Mouse (Mus musculus): Measurements from ENCODE around the gene Mtif3. TPM values are rescaled to one million over a fixed set of nuclear protein-coding genes. Genes with fewer than 3 reads are reported as not detected.
A peak's percentile ranks its signal among the peaks of the same experiment; 100 is the strongest.
"Not testable (repeated sequence)": the region's sequence is repeated elsewhere in the genome, so short reads cannot be mapped to it uniquely, and the experiment has no call there.

The Mtif3 gene
- polyA plus RNA-seq, 1 experiment: 20.7 TPM

- Histone ChIP-seq H3K4me1 (ENCODE audit: control insufficient read depth, insufficient read depth, low read length) (no peaks in the 10 kb centered on the region; the same call in 1 of the 2 replicates), H3K4me3 (ENCODE audit: insufficient read depth, low read length) (no peak overlapping the region), H3K27ac (ENCODE audit: insufficient read depth, low read length) (no peak overlapping the region)
- TF ChIP-seq POLR2A (IDR thresholded peaks at IDR 0.05; ENCODE audit: extremely low read depth, insufficient read depth, low read length): no peak
- TF ChIP-seq CTCF (IDR thresholded peaks at IDR 0.05; ENCODE audit: extremely low read depth, insufficient read depth, low read length): no peak
Observed at GRCm38 (mm10) chr5:146956678-146957077, 6.9 kb downstream of the Mtif3 start.

- TF ChIP-seq CTCF (IDR thresholded peaks at IDR 0.05; ENCODE audit: extremely low read depth, insufficient read depth, low read length) (no peak), POLR2A (IDR thresholded peaks at IDR 0.05; ENCODE audit: extremely low read depth, insufficient read depth, low read length) (no peak)
- Histone ChIP-seq H3K27ac (ENCODE audit: insufficient read depth, low read length) (no peak overlapping the region), H3K4me1 (ENCODE audit: control insufficient read depth, insufficient read depth, low read length) (no peaks in the 10 kb centered on the region; the same call in 1 of the 2 replicates)
Observed at GRCm38 (mm10) chr5:146955651-146956050, 7.9 kb downstream of the Mtif3 start.

GRCm38 (mm10) chr5:146954576-146954975 lies 9.0 kb downstream of the Mtif3 start:
- no peak for TF ChIP-seq POLR2A (IDR thresholded peaks at IDR 0.05; ENCODE audit: extremely low read depth, insufficient read depth, low read length)
- TF ChIP-seq CTCF (IDR thresholded peaks at IDR 0.05; ENCODE audit: extremely low read depth, insufficient read depth, low read length): no peak
- Histone ChIP-seq H3K27ac (ENCODE audit: insufficient read depth, low read length) (no peak overlapping the region), H3K4me3 (ENCODE audit: insufficient read depth, low read length) (no peak overlapping the region), H3K4me1 (ENCODE audit: control insufficient read depth, insufficient read depth, low read length) (no peaks in the 10 kb centered on the region; the same call in 1 of the 2 replicates)

More at GRCm38 (mm10) chr5:146955651-146956050, 7.9 kb downstream of the Mtif3 start:
- H3K4me3 ChIP-seq (ENCODE audit: insufficient read depth, low read length): no peak overlapping the region

- Histone ChIP-seq H3K27ac (ENCODE audit: insufficient read depth, low read length) (peak within 1 kb of the TSS; percentile 7), H3K4me1 (ENCODE audit: control insufficient read depth, insufficient read depth, low read length) (no peaks in the 10 kb centered on the region; the same call in 1 of the 2 replicates), H3K4me3 (ENCODE audit: insufficient read depth, low read length) (peak within 1 kb of the TSS; percentile 42)
- no peak for TF ChIP-seq CTCF (IDR thresholded peaks at IDR 0.05; ENCODE audit: extremely low read depth, insufficient read depth, low read length)
- TF ChIP-seq POLR2A (IDR thresholded peaks at IDR 0.05; ENCODE audit: extremely low read depth, insufficient read depth, low read length): peak; percentile 95
Observed at GRCm38 (mm10) chr5:146948508-146949088, 15.0 kb downstream of the Mtif3 start, which contains the start of gene Gtf3a. TSS of gene Gtf3a (plus strand) at chr5:146948657.

GRCm38 (mm10) chr5:146948041-146948507 lies 15.5 kb downstream of the Mtif3 start:
- H3K4me1 ChIP-seq (ENCODE audit: control insufficient read depth, insufficient read depth, low read length): no peaks in the 10 kb centered on the region; the same call in 1 of the 2 replicates
- peak overlapping the region; percentile 42 for H3K4me3 ChIP-seq (ENCODE audit: insufficient read depth, low read length)
- peak overlapping the region; percentile 3 for H3K27ac ChIP-seq (ENCODE audit: insufficient read depth, low read length)
- TF ChIP-seq POLR2A (IDR thresholded peaks at IDR 0.05; ENCODE audit: extremely low read depth, insufficient read depth, low read length) (no peak), CTCF (IDR thresholded peaks at IDR 0.05; ENCODE audit: extremely low read depth, insufficient read depth, low read length) (no peak)

GRCm38 (mm10) chr5:146947497-146947896 lies 16.1 kb downstream of the Mtif3 start:
- no peaks in the 10 kb centered on the region; the same call in 1 of the 2 replicates for H3K4me1 ChIP-seq (ENCODE audit: control insufficient read depth, insufficient read depth, low read length)
- H3K27ac ChIP-seq (ENCODE audit: insufficient read depth, low read length): no peak overlapping the region
- TF ChIP-seq CTCF (IDR thresholded peaks at IDR 0.05; ENCODE audit: extremely low read depth, insufficient read depth, low read length) (no peak), POLR2A (IDR thresholded peaks at IDR 0.05; ENCODE audit: extremely low read depth, insufficient read depth, low read length) (no peak)
- no peak overlapping the region for H3K4me3 ChIP-seq (ENCODE audit: insufficient read depth, low read length)

GRCm38 (mm10) chr5:146946682-146947081 lies 16.9 kb downstream of the Mtif3 start:
- Histone ChIP-seq H3K4me1 (ENCODE audit: control insufficient read depth, insufficient read depth, low read length) (no peaks in the 10 kb centered on the region; the same call in 1 of the 2 replicates), H3K4me3 (ENCODE audit: insufficient read depth, low read length) (no peak overlapping the region), H3K27ac (ENCODE audit: insufficient read depth, low read length) (no peak overlapping the region)
- TF ChIP-seq POLR2A (IDR thresholded peaks at IDR 0.05; ENCODE audit: extremely low read depth, insufficient read depth, low read length): no peak
- TF ChIP-seq CTCF (IDR thresholded peaks at IDR 0.05; ENCODE audit: extremely low read depth, insufficient read depth, low read length): no peak

- Histone ChIP-seq H3K27ac (ENCODE audit: insufficient read depth, low read length) (no peak overlapping the region), H3K4me3 (ENCODE audit: insufficient read depth, low read length) (no peak overlapping the region), H3K4me1 (ENCODE audit: control insufficient read depth, insufficient read depth, low read length) (no peaks in the 10 kb centered on the region; the same call in 1 of the 2 replicates)
- TF ChIP-seq CTCF (IDR thresholded peaks at IDR 0.05; ENCODE audit: extremely low read depth, insufficient read depth, low read length) (no peak), POLR2A (IDR thresholded peaks at IDR 0.05; ENCODE audit: extremely low read depth, insufficient read depth, low read length) (no peak)
Observed at GRCm38 (mm10) chr5:146944568-146944967, 19.0 kb downstream of the Mtif3 start.

- H3K4me3 ChIP-seq (ENCODE audit: insufficient read depth, low read length): no peak overlapping the region
- H3K27ac ChIP-seq (ENCODE audit: insufficient read depth, low read length): no peak overlapping the region
- TF ChIP-seq POLR2A (IDR thresholded peaks at IDR 0.05; ENCODE audit: extremely low read depth, insufficient read depth, low read length): no peak
- H3K4me1 ChIP-seq (ENCODE audit: control insufficient read depth, insufficient read depth, low read length): no peaks in the 10 kb centered on the region
Observed at GRCm38 (mm10) chr5:146942965-146943364, 20.6 kb downstream of the Mtif3 start.

GRCm38 (mm10) chr5:146941939-146942338 lies 21.7 kb downstream of the Mtif3 start:
- H3K4me1 ChIP-seq (ENCODE audit: control insufficient read depth, insufficient read depth, low read length); H3K27ac ChIP-seq (ENCODE audit: insufficient read depth, low read length); H3K4me3 ChIP-seq (ENCODE audit: insufficient read depth, low read length): not testable (repeated sequence)
